Mouse (Mus musculus): ENCODE results near the gene Sdhc. TPM values are rescaled to one million over a fixed set of nuclear protein-coding genes. Genes with fewer than 3 reads are reported as not detected.
"Not testable (repeated sequence)": the region's sequence is repeated elsewhere in the genome, so short reads cannot be mapped to it uniquely, and the experiment has no call there.

Gene Sdhc
- polyA plus RNA-seq, 1 experiment, result 169 TPM

GRCm38 (mm10) chr1:171085718-171086117, 64.7 kb downstream of the Sdhc start:
- H3K4me3 ChIP-seq, result no peak overlapping the region
- H3K79me2 ChIP-seq (ENCODE audit: control insufficient read depth, insufficient read depth), result no peaks in the 10 kb centered on the region
- TF ChIP-seq SRF (IDR thresholded peaks at IDR 0.05; ENCODE audit: control insufficient read depth, insufficient read length, low read depth) (no peak), POLR2AphosphoS2 (IDR thresholded peaks at IDR 0.05; ENCODE audit: insufficient read length, low read depth) (no peak), TCF3 (IDR thresholded peaks at IDR 0.05; ENCODE audit: insufficient read length, low read depth) (no peak), USF1 (IDR thresholded peaks at IDR 0.05; ENCODE audit: low read depth) (no peak), MAX (IDR thresholded peaks at IDR 0.05; ENCODE audit: low read depth) (no peak), MYOD1 (IDR thresholded peaks at IDR 0.05; ENCODE audit: control insufficient read depth in 1 of 3, insufficient read length in 2 of 3, low read depth in 2 of 3) (no peak), MYOG (IDR thresholded peaks at IDR 0.05; ENCODE audit: control insufficient read depth in 1 of 3, insufficient read depth in 1 of 3, insufficient read length in 2 of 3, low read depth in 2 of 3) (no peak), POLR2A (IDR thresholded peaks at IDR 0.05; ENCODE audit: insufficient read length, low read depth) (no peak), TCF12 (IDR thresholded peaks at IDR 0.05; ENCODE audit: insufficient read depth, poor library complexity, severe bottlenecking) (no peak), REST (IDR thresholded peaks at IDR 0.05; ENCODE audit: insufficient read depth, insufficient read length) (no peak), CEBPB (IDR thresholded peaks at IDR 0.05; ENCODE audit: insufficient read depth, poor library complexity, severe bottlenecking) (no peak), E2F4 (IDR thresholded peaks at IDR 0.05; ENCODE audit: insufficient read depth) (no peak)

GRCm38 (mm10) chr1:171081512-171082231, 68.7 kb downstream of the Sdhc start:
- H3ac ChIP-seq (ENCODE audit: control insufficient read depth, insufficient read length); H3K4me2 ChIP-seq (ENCODE audit: low read depth); H3K4me3 ChIP-seq; H3K36me3 ChIP-seq (ENCODE audit: control insufficient read depth, insufficient read depth); H3K79me2 ChIP-seq (ENCODE audit: control insufficient read depth, insufficient read depth); H3K27me3 ChIP-seq (ENCODE audit: control insufficient read depth, insufficient read depth, insufficient read length): not testable (repeated sequence)

More at GRCm38 (mm10) chr1:171085718-171086117, 64.7 kb downstream of the Sdhc start:
- Histone ChIP-seq H3K4me2 (ENCODE audit: low read depth) (no peak overlapping the region), H3K27me3 (ENCODE audit: control insufficient read depth, insufficient read depth, insufficient read length) (no peaks in the 10 kb centered on the region), H3K36me3 (ENCODE audit: control insufficient read depth, insufficient read depth) (no peaks in the 10 kb centered on the region), H3ac (ENCODE audit: control insufficient read depth, insufficient read length) (no peak overlapping the region)

DNA sequence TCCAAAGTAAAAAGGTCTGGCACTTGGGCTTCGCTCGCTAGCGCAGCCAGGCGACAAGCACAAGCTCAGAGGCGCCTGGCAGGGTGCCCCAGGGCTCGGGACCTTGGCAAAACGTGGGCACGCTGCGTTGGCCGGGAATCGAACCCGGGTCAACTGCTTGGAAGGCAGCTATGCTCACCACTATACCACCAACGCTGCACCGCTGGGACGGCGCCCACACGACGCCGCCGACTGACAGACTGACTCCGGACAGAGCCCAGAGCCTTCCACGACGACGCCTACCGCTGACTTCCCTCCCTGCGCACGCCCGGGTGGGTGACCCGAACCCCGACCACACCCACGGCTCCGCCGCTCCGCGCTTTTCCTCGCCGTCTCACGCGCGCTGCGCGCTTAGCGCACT, 70.6 kb downstream of the Sdhc start:
- not testable (repeated sequence) for H3K79me2 ChIP-seq (ENCODE audit: control insufficient read depth, insufficient read depth); H3K36me3 ChIP-seq (ENCODE audit: control insufficient read depth, insufficient read depth); H3K4me3 ChIP-seq; H3ac ChIP-seq (ENCODE audit: control insufficient read depth, insufficient read length); H3K4me2 ChIP-seq (ENCODE audit: low read depth); H3K27me3 ChIP-seq (ENCODE audit: control insufficient read depth, insufficient read depth, insufficient read length)

- not testable (repeated sequence) for H3K4me2 ChIP-seq (ENCODE audit: low read depth); H3K79me2 ChIP-seq (ENCODE audit: control insufficient read depth, insufficient read depth); H3K4me3 ChIP-seq; H3K36me3 ChIP-seq (ENCODE audit: control insufficient read depth, insufficient read depth); H3ac ChIP-seq (ENCODE audit: control insufficient read depth, insufficient read length); H3K27me3 ChIP-seq (ENCODE audit: control insufficient read depth, insufficient read depth, insufficient read length)
Measured at GRCm38 (mm10) chr1:171079345-171079744, 71.1 kb downstream of the Sdhc start.

DNA sequence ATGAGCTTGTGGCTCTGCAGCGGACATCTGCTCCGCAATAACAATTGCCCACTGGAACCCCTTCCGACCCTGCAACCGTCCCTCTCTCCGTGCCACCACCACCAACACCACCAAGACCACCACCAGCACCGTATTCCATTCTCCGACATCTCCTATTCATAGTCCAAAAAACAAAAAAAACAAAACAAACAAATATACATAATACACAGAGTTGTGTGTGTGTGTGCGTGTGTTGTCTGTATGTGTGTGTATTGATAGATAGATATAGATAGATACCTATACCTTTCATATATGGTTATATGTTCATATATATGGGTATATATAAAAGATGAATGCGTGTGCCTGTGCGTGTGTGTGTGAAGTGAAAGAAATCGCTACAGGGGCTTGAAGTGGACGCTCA, 72.0 kb downstream of the Sdhc start:
- H3K36me3 ChIP-seq (ENCODE audit: control insufficient read depth, insufficient read depth); H3ac ChIP-seq (ENCODE audit: control insufficient read depth, insufficient read length); H3K79me2 ChIP-seq (ENCODE audit: control insufficient read depth, insufficient read depth); H3K4me3 ChIP-seq; H3K4me2 ChIP-seq (ENCODE audit: low read depth); H3K27me3 ChIP-seq (ENCODE audit: control insufficient read depth, insufficient read depth, insufficient read length): not testable (repeated sequence)

DNA sequence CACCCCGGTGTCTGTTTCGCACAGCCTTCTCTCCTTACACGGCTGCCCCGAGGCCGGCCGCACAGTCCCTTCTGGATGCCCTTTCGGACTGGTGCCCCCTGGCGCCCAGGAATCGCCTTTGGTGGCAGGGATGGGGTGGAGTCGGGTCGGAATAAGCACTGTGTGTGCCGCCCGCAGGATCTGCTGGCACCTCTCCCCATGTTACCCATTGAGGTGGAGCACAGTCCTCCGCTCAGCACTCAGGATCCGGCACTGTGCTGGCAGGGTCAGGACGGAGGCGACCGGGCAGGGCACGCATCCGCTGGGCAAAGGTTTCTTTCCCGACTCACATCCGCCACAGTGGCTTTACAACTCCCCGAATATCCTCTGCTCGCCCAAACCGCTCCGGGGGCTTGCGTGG, 72.4 kb downstream of the Sdhc start:
- H3K4me3 ChIP-seq; H3K4me2 ChIP-seq (ENCODE audit: low read depth); H3ac ChIP-seq (ENCODE audit: control insufficient read depth, insufficient read length): not testable (repeated sequence)

GRCm38 (mm10) chr1:171077192-171077591, 73.2 kb downstream of the Sdhc start:
- not testable (repeated sequence) for H3ac ChIP-seq (ENCODE audit: control insufficient read depth, insufficient read length); H3K4me2 ChIP-seq (ENCODE audit: low read depth); H3K79me2 ChIP-seq (ENCODE audit: control insufficient read depth, insufficient read depth); H3K4me3 ChIP-seq; H3K36me3 ChIP-seq (ENCODE audit: control insufficient read depth, insufficient read depth); H3K27me3 ChIP-seq (ENCODE audit: control insufficient read depth, insufficient read depth, insufficient read length)

More for the DNA sequence above, 72.4 kb downstream of the Sdhc start:
- not testable (repeated sequence) for H3K27me3 ChIP-seq (ENCODE audit: control insufficient read depth, insufficient read depth, insufficient read length); H3K79me2 ChIP-seq (ENCODE audit: control insufficient read depth, insufficient read depth); H3K36me3 ChIP-seq (ENCODE audit: control insufficient read depth, insufficient read depth)

Other genes with a start within 250 kb of the Sdhc start
- 1.6 TPM for gene Fcrlb, start 237.7 kb downstream of the Sdhc start, polyA plus RNA-seq (2012; fragmentation: generic; extraction: Trizol)
- not detected for gene Fcrla, start 223.0 kb downstream of the Sdhc start, polyA plus RNA-seq (2012; fragmentation: generic; extraction: Trizol)
- 0.11 TPM for gene Fcgr2b, start 174.1 kb downstream of the Sdhc start, polyA plus RNA-seq (2012; fragmentation: generic; extraction: Trizol)
- 2.1 TPM for gene Fcgr4, start 131.7 kb downstream of the Sdhc start, polyA plus RNA-seq (2012; fragmentation: generic; extraction: Trizol)
- 0.05 TPM for gene Fcgr3, start 85.7 kb downstream of the Sdhc start, polyA plus RNA-seq (2012; fragmentation: generic; extraction: Trizol)
- gene Cfap126, start 36.7 kb downstream of the Sdhc start, polyA plus RNA-seq (2012; fragmentation: generic; extraction: Trizol), result 2.2 TPM
- 0.11 TPM for gene Mpz, start 108 bp upstream of the Sdhc start, polyA plus RNA-seq (2012; fragmentation: generic; extraction: Trizol)
- 0.05 TPM for gene Pcp4l1, start 45.7 kb upstream of the Sdhc start, polyA plus RNA-seq (2012; fragmentation: generic; extraction: Trizol)
- 0.06 TPM for gene Nr1i3, start 63.4 kb upstream of the Sdhc start, polyA plus RNA-seq (2012; fragmentation: generic; extraction: Trizol)
- gene Tomm40l, start 71.9 kb upstream of the Sdhc start, polyA plus RNA-seq (2012; fragmentation: generic; extraction: Trizol), result 49.4 TPM
- gene Apoa2, start 74.5 kb upstream of the Sdhc start, polyA plus RNA-seq (2012; fragmentation: generic; extraction: Trizol), result not detected
- gene Fcer1g, start 83.8 kb upstream of the Sdhc start, polyA plus RNA-seq (2012; fragmentation: generic; extraction: Trizol), result not detected
- 15.0 TPM for gene Adamts4, start 99.8 kb upstream of the Sdhc start, polyA plus RNA-seq (2012; fragmentation: generic; extraction: Trizol)
- gene Ndufs2, start 100.8 kb upstream of the Sdhc start, polyA plus RNA-seq (2012; fragmentation: generic; extraction: Trizol), result 409 TPM
- 19.3 TPM for gene B4galt3, start 119.7 kb upstream of the Sdhc start, polyA plus RNA-seq (2012; fragmentation: generic; extraction: Trizol)
- gene Ppox, start 130.6 kb upstream of the Sdhc start, polyA plus RNA-seq (2012; fragmentation: generic; extraction: Trizol), result 11.7 TPM
- 21.0 TPM for gene Usp21, start 137.4 kb upstream of the Sdhc start, polyA plus RNA-seq (2012; fragmentation: generic; extraction: Trizol)
- gene Ufc1, start 144.4 kb upstream of the Sdhc start, polyA plus RNA-seq (2012; fragmentation: generic; extraction: Trizol), result 116 TPM
- 59.9 TPM for gene Dedd, start 178.5 kb upstream of the Sdhc start, polyA plus RNA-seq (2012; fragmentation: generic; extraction: Trizol)
- gene Nit1, start 195.0 kb upstream of the Sdhc start, polyA plus RNA-seq (2012; fragmentation: generic; extraction: Trizol), result 31.8 TPM
- 111 TPM for gene Pfdn2, start 195.1 kb upstream of the Sdhc start, polyA plus RNA-seq (2012; fragmentation: generic; extraction: Trizol)
- gene Klhdc9, start 210.2 kb upstream of the Sdhc start, polyA plus RNA-seq (2012; fragmentation: generic; extraction: Trizol), result not detected
- gene Nectin4, start 219.5 kb upstream of the Sdhc start, polyA plus RNA-seq (2012; fragmentation: generic; extraction: Trizol), result 0.08 TPM
- 0.02 TPM for gene Arhgap30, start 238.4 kb upstream of the Sdhc start, polyA plus RNA-seq (2012; fragmentation: generic; extraction: Trizol)

All from myocyte (in vitro differentiated cells).